Mouse (Mus musculus) stomach, postnatal 0 days (tissue): ENCODE results near the gene Ivd. TPM values are rescaled to one million over a fixed set of nuclear protein-coding genes. Genes with fewer than 3 reads are reported as not detected.

ENCODE experiments used
- ATAC-seq: fragments of 200-750 bp; cut with Nextera tagmentation; 2 replicates; pipeline ENCODE4 v1.8.0; 2017; ENCODE audit not compliant: low FRiP score, low TSS enrichment
- DNase-seq: peaks from one replicate; pipeline ENCODE4 v3.0.0-alpha.2; 2016; ENCODE audit warnings: low spot score
- H3K27ac ChIP-seq: fragments of 300-500 bp; sonication (generic); replicated peaks from 2 replicates; pipeline ENCODE4 v1.5.1; 2014; ENCODE audit warnings: mild to moderate bottlenecking, control low read depth
- H3K27me3 ChIP-seq: fragments of 300-500 bp; sonication (generic); 2 replicates; pipeline ENCODE4 v1.6.1; 2014; ENCODE audit warnings: low read length; ENCODE audit not compliant: control insufficient read depth, insufficient read depth
- H3K36me3 ChIP-seq: fragments of 300-500 bp; sonication (generic); 2 replicates; pipeline ENCODE4 v1.6.1; 2014; ENCODE audit warnings: low read length, mixed read lengths; ENCODE audit not compliant: control insufficient read depth, insufficient read depth
- H3K4me1 ChIP-seq: fragments of 300-500 bp; sonication (generic); replicated peaks from 2 replicates; pipeline ENCODE4 v1.6.1; 2014; ENCODE audit warnings: antibody characterized with exemption; ENCODE audit not compliant: control insufficient read depth, insufficient read depth
- H3K4me2 ChIP-seq: fragments of 300-500 bp; sonication (generic); replicated peaks from 2 replicates; pipeline ENCODE4 v1.6.1; 2014; ENCODE audit warnings: low read depth, mild to moderate bottlenecking, control low read depth, moderate library complexity
- H3K4me3 ChIP-seq: fragments of 300-500 bp; sonication (generic); 2 replicates; pipeline ENCODE4 v1.5.1; 2014; ENCODE audit warnings: low read depth, low read length, control low read depth
- H3K9ac ChIP-seq: fragments of 300-500 bp; sonication (generic); 2 replicates; pipeline ENCODE4 v1.6.1; 2014; ENCODE audit warnings: mild to moderate bottlenecking, low read length, control low read depth, mixed read lengths
- H3K9me3 ChIP-seq: fragments of 300-500 bp; sonication (generic); 2 replicates; pipeline ENCODE4 v1.6.1; 2016; ENCODE audit warnings: low read length; ENCODE audit not compliant: control insufficient read depth
- CTCF ChIP-seq: IDR thresholded peaks from 2 replicates; pipeline ENCODE4 v1.5.1; 2016; ENCODE audit warnings: antibody characterized with exemption, low read depth, mild to moderate bottlenecking, moderate library complexity
- EP300 ChIP-seq: optimal IDR thresholded peaks from 2 replicates; pipeline ENCODE3; 2016; ENCODE audit warnings: antibody characterized with exemption
- WGBS: fragments of 180-500 bp; shearing (Covaris S2); extraction: QIAGEN DNeasy Blood & Tissue Kit; methylation state at CpG from one replicate; pipeline ENCODE4 v1.1.7; 2014; 5-methylcytosine and 5-hydroxymethylcytosine counted together
- polyA plus RNA-seq: library from polyadenylated mRNA; unstranded; fragments of >200 nt; fragmentation: Nextera tagmentation; extraction: Ambion mirVana; gene quantifications from 2 replicates; pipeline ENCODE4 v1.2.1, GENCODE M21; 2015

Ivd gene
- 30.9 and 35.9 TPM in 2 replicates for polyA plus RNA-seq

DNA sequence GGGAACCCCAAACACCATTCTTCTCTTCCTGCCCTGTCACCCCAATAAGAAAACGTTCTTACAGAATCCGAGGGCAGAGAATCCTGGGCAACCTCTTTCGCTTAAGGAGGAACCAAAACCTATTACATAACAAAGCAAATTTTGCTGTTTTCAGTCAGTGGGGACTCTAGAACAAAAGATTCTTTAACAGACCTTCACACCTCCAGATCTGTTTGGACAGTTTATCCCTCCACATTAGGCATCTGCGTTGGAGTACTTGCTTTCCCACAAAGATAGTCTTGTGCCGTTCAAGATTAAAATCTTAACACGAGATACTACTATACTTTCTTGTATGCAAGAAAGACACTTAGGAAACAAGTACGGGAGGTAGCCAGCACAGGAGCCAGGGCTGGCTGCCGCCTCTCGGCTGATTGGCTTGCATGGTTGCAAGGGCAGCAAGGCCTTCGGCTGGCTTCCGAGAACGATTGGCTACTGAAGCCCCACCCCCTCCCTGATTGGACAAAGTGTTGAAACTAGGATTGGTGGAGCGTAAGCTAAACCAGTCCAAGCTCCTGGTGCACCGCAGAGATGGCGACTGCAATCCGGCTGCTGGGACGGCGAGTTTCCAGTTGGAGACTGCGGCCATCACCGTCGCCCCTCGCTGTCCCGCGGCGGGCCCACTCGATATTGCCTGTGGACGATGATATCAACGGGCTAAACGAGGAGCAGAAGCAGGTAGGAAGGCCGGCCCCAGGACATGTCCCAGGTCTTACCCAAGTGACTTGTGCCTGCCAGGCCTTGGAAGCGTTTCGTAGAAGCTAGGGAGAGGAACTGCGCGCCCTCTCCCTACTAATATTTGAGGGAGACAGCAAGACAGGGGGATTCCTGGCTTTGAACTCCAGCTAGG, at the start of gene Ivd:
Gene Ivd (plus strand): TSS at position 501 of the 886 bp plus-strand sequence.
- ATAC-seq: peak; percentile 99
- TF ChIP-seq CTCF (no peak), EP300 (peak; percentile 73)
- H3K27ac ChIP-seq: peak within 1 kb of the TSS; percentile 65
- no peaks in the 10 kb centered on the region for H3K36me3 ChIP-seq
- no peaks in the 10 kb centered on the region for H3K9me3 ChIP-seq
- no peaks in the 10 kb centered on the region for H3K4me1 ChIP-seq
- peak within 1 kb of the TSS; percentile 64 for H3K9ac ChIP-seq
- peak; percentile 94 for DNase-seq
- H3K4me2 ChIP-seq: peak within 1 kb of the TSS; percentile 72
- H3K27me3 ChIP-seq: no peaks in the 10 kb centered on the region
- WGBS: 2% methylated on average over 34 of the region's 34 CpGs
- H3K4me3 ChIP-seq: peak within 1 kb of the TSS; percentile 48

DNA sequence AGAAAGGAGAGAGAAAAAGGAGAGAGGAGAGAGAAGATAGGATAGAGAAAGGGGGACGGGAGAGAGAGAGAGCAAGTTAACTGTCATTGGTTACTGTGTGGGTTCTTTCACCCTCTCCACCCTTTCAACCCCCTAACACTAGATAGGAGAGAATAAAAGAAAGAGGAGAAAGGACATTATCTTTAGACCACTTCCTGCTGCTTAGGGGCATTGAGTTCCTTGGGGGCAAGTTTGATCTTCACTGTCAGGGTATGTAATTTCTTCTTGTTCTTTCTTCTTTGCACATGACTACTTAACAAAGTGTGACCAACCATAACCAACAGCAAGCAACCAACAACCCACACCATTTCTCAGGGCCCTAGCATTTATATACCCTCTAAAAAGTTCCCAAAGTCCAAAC, 49.0 kb upstream of the Ivd start:
- H3K4me3 ChIP-seq: no peak overlapping the region
- TF ChIP-seq EP300: no peak
- TF ChIP-seq CTCF: no peak
- H3K9ac ChIP-seq: no peak overlapping the region
- no peaks in the 10 kb centered on the region for H3K9me3 ChIP-seq
- H3K4me1 ChIP-seq: no peaks in the 10 kb centered on the region
- no peaks in the 10 kb centered on the region for H3K36me3 ChIP-seq
- DNase-seq: no peak
- WGBS: 60% methylated on average over 1 of the region's 1 CpGs
- H3K27ac ChIP-seq: no peak overlapping the region
- H3K27me3 ChIP-seq: no peaks in the 10 kb centered on the region
- no peak for ATAC-seq
- no peak overlapping the region for H3K4me2 ChIP-seq

DNA sequence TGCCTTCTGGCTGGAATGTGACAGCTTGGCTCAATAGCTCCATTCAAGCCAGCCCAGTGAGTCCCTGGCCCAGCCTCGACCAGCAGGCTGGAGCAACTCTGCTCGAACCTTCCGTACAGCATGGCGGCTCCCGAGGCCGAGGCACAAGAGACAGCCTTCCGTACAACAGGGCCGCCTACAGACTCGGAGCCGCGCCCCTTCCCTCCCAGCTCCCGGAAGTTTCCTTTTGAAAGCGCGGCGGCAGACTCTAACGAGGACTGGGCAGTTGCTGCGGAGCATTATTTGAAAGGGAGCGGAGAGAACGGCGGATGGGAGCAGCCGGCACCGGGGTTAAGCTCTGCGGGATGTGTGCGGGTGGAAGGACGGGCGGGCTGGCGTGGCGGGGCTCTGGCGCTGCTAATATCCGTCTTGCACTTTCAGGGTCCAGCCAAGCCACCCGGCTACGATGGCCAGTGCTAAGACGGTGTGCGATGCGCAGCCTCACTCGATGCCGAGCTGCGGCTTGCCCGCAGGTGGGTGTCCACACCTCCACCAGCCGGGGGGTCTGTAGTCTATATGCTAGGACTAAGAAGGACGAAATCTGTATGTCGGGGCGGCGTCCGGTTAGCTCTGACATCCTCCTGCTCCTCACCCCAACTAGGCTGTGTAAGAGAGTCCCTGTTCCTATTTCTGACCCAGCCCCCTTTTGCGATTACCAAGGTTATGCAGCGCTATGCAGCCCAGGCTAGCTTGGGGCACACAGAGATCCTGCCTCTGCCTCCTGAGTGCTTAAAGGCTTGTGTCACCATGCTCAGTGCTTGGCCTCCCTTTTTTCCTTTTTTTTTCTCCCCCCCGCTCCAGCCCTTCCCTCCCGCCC, 47.5 kb upstream of the Ivd start, which contains the start of gene Knstrn:
Gene Knstrn (plus strand): TSS at position 23 of the 856 bp plus-strand sequence.
- no peaks in the 10 kb centered on the region for H3K9me3 ChIP-seq
- 0 out of 2 replicates have a peak within 1 kb of the TSS, but pooled peaks have one; percentile 13 for H3K27ac ChIP-seq
- H3K36me3 ChIP-seq: no peaks in the 10 kb centered on the region
- no peak for TF ChIP-seq EP300
- TF ChIP-seq CTCF: no peak
- 1% methylated on average over 49 of the region's 49 CpGs for WGBS
- peak within 1 kb of the TSS; percentile 69 for H3K4me3 ChIP-seq
- DNase-seq (peak; percentile 93), ATAC-seq (peak; percentile 91)
- H3K4me1 ChIP-seq: no peaks in the 10 kb centered on the region
- peak within 1 kb of the TSS; percentile 94 for H3K4me2 ChIP-seq
- H3K9ac ChIP-seq: peak within 1 kb of the TSS; percentile 72
- H3K27me3 ChIP-seq: no peaks in the 10 kb centered on the region

- DNase-seq (no peak), ATAC-seq (no peak)
- H3K9ac ChIP-seq: no peak overlapping the region
- no peaks in the 10 kb centered on the region for H3K9me3 ChIP-seq
- no peak overlapping the region for H3K4me3 ChIP-seq
- WGBS: 89% methylated on average over 5 of the region's 5 CpGs
- H3K4me1 ChIP-seq: no peaks in the 10 kb centered on the region
- no peaks in the 10 kb centered on the region for H3K27me3 ChIP-seq
- H3K27ac ChIP-seq: no peak overlapping the region
- H3K36me3 ChIP-seq: 0 out of 2 replicates have a peak, but pooled peaks cover 8% of the 10 kb centered on the region
- no peak for TF ChIP-seq CTCF
- no peak for TF ChIP-seq EP300
- no peak overlapping the region for H3K4me2 ChIP-seq
These were observed 39.0 kb upstream of the Ivd start for GRCm38 (mm10) chr2:118822800-118823199.

- H3K9ac ChIP-seq: no peak overlapping the region
- 94% methylated on average over 4 of the region's 4 CpGs for WGBS
- no peaks in the 10 kb centered on the region for H3K27me3 ChIP-seq
- H3K4me2 ChIP-seq: no peak overlapping the region
- H3K27ac ChIP-seq: no peak overlapping the region
- peaks cover 11% of the 10 kb centered on the region; the same call in 1 of the 2 replicates for H3K36me3 ChIP-seq
- no peak for DNase-seq
- ATAC-seq: no peak
- H3K4me3 ChIP-seq: no peak overlapping the region
- H3K4me1 ChIP-seq: no peaks in the 10 kb centered on the region
- TF ChIP-seq CTCF (no peak), EP300 (no peak)
- no peaks in the 10 kb centered on the region for H3K9me3 ChIP-seq
These were observed 37.4 kb upstream of the Ivd start for GRCm38 (mm10) chr2:118824396-118824795.
